Mouse (Mus musculus) midbrain, postnatal 0 days (tissue): ENCODE measurements at regions not wholly inside any gene's neighbourhood (a gene's known extent, or its start where the extent isn't known, plus 50 kb on each side); places are given as distances from the start of the nearest gene placed in this dataset.

Experiments
- ATAC-seq: fragments of 200-750 bp; cut with Nextera tagmentation; 2 replicates; pipeline ENCODE4 v1.8.0; 2017; ENCODE audit warnings: moderate number of reproducible peaks, mild to moderate bottlenecking, moderate TSS enrichment, moderate library complexity; ENCODE audit not compliant: low FRiP score
- DNase-seq: peaks from one replicate; pipeline ENCODE4 v3.0.0-alpha.2; 2015; ENCODE audit warnings: low spot score
- H3K27ac ChIP-seq: fragments of 300-500 bp; sonication (generic); 2 replicates; pipeline ENCODE4 v1.5.1; 2014; ENCODE audit warnings: low read depth, mild to moderate bottlenecking, low read length, mixed read lengths
- H3K27me3 ChIP-seq: fragments of 300-500 bp; sonication (generic); 2 replicates; pipeline ENCODE4 v1.6.1; 2014; ENCODE audit warnings: low read length, control low read depth, mixed read lengths; ENCODE audit not compliant: insufficient read depth
- H3K36me3 ChIP-seq: fragments of 300-500 bp; sonication (generic); 2 replicates; pipeline ENCODE4 v1.6.1; 2014; ENCODE audit warnings: low read length, control low read depth, mixed read lengths; ENCODE audit not compliant: insufficient read depth
- H3K4me1 ChIP-seq: fragments of 300-500 bp; sonication (generic); 2 replicates; pipeline ENCODE4 v1.6.1; 2014; ENCODE audit warnings: mild to moderate bottlenecking, control low read depth, antibody characterized with exemption, low read length, mixed read lengths; ENCODE audit not compliant: insufficient read depth
- H3K4me2 ChIP-seq: fragments of 300-500 bp; sonication (generic); 2 replicates; pipeline ENCODE4 v1.6.1; 2014; ENCODE audit warnings: low read depth, mild to moderate bottlenecking, low read length, mixed read lengths; ENCODE audit not compliant: poor library complexity, severe bottlenecking
- H3K4me3 ChIP-seq: fragments of 300-500 bp; sonication (generic); 2 replicates; pipeline ENCODE4 v1.5.1; 2014; ENCODE audit warnings: low read depth, mild to moderate bottlenecking, low read length, moderate library complexity
- H3K9ac ChIP-seq: fragments of 300-500 bp; sonication (generic); replicated peaks from 2 replicates; pipeline ENCODE4 v1.6.1; 2014; ENCODE audit warnings: mild to moderate bottlenecking, low read length, moderate library complexity, mixed read lengths; ENCODE audit not compliant: poor library complexity, severe bottlenecking
- H3K9me3 ChIP-seq: fragments of 300-500 bp; sonication (generic); 2 replicates; pipeline ENCODE4 v1.6.1; 2016; ENCODE audit warnings: low read length, control low read depth
- CTCF ChIP-seq: IDR thresholded peaks from 2 replicates; pipeline ENCODE4 v1.5.1; 2016; ENCODE audit warnings: antibody characterized with exemption, mild to moderate bottlenecking
- WGBS: fragments of 180-500 bp; shearing (Covaris S2); extraction: QIAGEN DNeasy Blood & Tissue Kit; methylation state at CpG from one replicate; pipeline ENCODE4 v1.1.7; 2014; 5-methylcytosine and 5-hydroxymethylcytosine counted together

- Histone ChIP-seq H3K9me3 (no peaks in the 10 kb centered on the region), H3K27ac (no peak overlapping the region), H3K4me2 (no peak overlapping the region), H3K4me3 (no peak overlapping the region), H3K9ac (no peak overlapping the region), H3K4me1 (no peaks in the 10 kb centered on the region), H3K36me3 (no peaks in the 10 kb centered on the region), H3K27me3 (no peaks in the 10 kb centered on the region)
- no peak for TF ChIP-seq CTCF
- DNase-seq (no peak), ATAC-seq (no peak)
- WGBS: 88% methylated on average over 4 of the region's 4 CpGs
Observed at GRCm38 (mm10) chr16:24326571-24326970, 66.7 kb upstream of the Lpp start.

GRCm38 (mm10) chr16:24326046-24326445, 67.3 kb upstream of the Lpp start:
- H3K9ac ChIP-seq: no peak overlapping the region
- ATAC-seq (peak; percentile 56; the same call in 1 of the 2 replicates), DNase-seq (peak; percentile 68)
- no peak overlapping the region for H3K4me3 ChIP-seq
- no peak for TF ChIP-seq CTCF
- H3K27me3 ChIP-seq: no peaks in the 10 kb centered on the region
- H3K36me3 ChIP-seq: no peaks in the 10 kb centered on the region
- H3K27ac ChIP-seq: no peak overlapping the region
- H3K4me1 ChIP-seq: no peaks in the 10 kb centered on the region
- no peak overlapping the region for H3K4me2 ChIP-seq
- no peaks in the 10 kb centered on the region for H3K9me3 ChIP-seq
- WGBS: 87% methylated on average over 5 of the region's 5 CpGs

DNA sequence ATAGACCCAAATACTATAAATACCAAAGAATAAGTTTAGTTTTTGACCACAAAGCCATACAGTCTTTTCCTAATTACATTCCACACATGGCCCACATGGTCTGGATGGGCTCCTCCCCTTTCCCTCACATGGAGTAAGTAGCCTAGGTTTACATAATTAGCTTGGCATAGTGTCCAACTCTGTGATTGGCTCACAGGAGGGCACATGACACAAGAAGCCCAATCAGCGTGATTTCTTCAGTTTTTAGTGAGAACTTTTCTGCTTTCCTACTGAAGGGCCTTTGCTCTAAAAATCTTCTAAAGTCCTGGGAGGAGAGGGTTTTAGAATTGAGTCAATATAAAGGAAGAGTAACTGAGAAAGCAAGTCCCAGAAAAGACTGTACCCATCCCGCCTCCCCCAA, 68.4 kb upstream of the Lpp start:
- no peaks in the 10 kb centered on the region for H3K27me3 ChIP-seq
- no peaks in the 10 kb centered on the region for H3K4me1 ChIP-seq
- H3K4me2 ChIP-seq: no peak overlapping the region
- H3K36me3 ChIP-seq: no peaks in the 10 kb centered on the region
- DNase-seq (no peak), ATAC-seq (no peak)
- H3K4me3 ChIP-seq: no peak overlapping the region
- 95% methylated on average over 2 of the region's 2 CpGs for WGBS
- no peak overlapping the region for H3K9ac ChIP-seq
- no peak overlapping the region for H3K27ac ChIP-seq
- no peaks in the 10 kb centered on the region for H3K9me3 ChIP-seq
- TF ChIP-seq CTCF: no peak

GRCm38 (mm10) chr16:24318723-24319437, 74.4 kb upstream of the Lpp start:
- no peaks in the 10 kb centered on the region for H3K4me1 ChIP-seq
- H3K4me3 ChIP-seq: no peak overlapping the region
- H3K9me3 ChIP-seq: no peaks in the 10 kb centered on the region
- WGBS: 85% methylated on average over 8 of the region's 8 CpGs
- no peak overlapping the region for H3K27ac ChIP-seq
- no peak overlapping the region for H3K9ac ChIP-seq
- H3K4me2 ChIP-seq: no peak overlapping the region
- DNase-seq (no peak), ATAC-seq (no peak)
- no peaks in the 10 kb centered on the region for H3K27me3 ChIP-seq
- no peak for TF ChIP-seq CTCF
- H3K36me3 ChIP-seq: no peaks in the 10 kb centered on the region

GRCm38 (mm10) chr16:24313544-24314326, 79.6 kb upstream of the Lpp start:
- ATAC-seq (no peak), DNase-seq (no peak)
- H3K4me2 ChIP-seq: no peak overlapping the region
- no peaks in the 10 kb centered on the region for H3K27me3 ChIP-seq
- no peaks in the 10 kb centered on the region for H3K9me3 ChIP-seq
- H3K9ac ChIP-seq: no peak overlapping the region
- no peak overlapping the region for H3K27ac ChIP-seq
- no peak overlapping the region for H3K4me3 ChIP-seq
- TF ChIP-seq CTCF: no peak
- no peaks in the 10 kb centered on the region for H3K36me3 ChIP-seq
- WGBS: 68% methylated on average over 7 of the region's 7 CpGs
- no peaks in the 10 kb centered on the region for H3K4me1 ChIP-seq

- WGBS: 97% methylated on average over 1 of the region's 1 CpGs
- ATAC-seq: no peak
- H3K4me1 ChIP-seq: no peaks in the 10 kb centered on the region
Observed at GRCm38 (mm10) chr16:24305391-24305790, 87.9 kb upstream of the Lpp start.

More at GRCm38 (mm10) chr16:24305391-24305790, 87.9 kb upstream of the Lpp start:
- Histone ChIP-seq H3K36me3 (no peaks in the 10 kb centered on the region), H3K4me3 (no peak overlapping the region), H3K27ac (no peak overlapping the region), H3K4me2 (no peak overlapping the region), H3K9me3 (no peaks in the 10 kb centered on the region), H3K27me3 (no peaks in the 10 kb centered on the region), H3K9ac (no peak overlapping the region)
- DNase-seq: no peak
- TF ChIP-seq CTCF: no peak
